Mouse (Mus musculus) hindbrain, embryonic 16.5 days (tissue): ENCODE data around the gene Arhgap17. TPM values are rescaled to one million over a fixed set of nuclear protein-coding genes. Genes with fewer than 3 reads are reported as not detected.

ENCODE experiments used
- ATAC-seq: fragments of 200-750 bp; cut with Nextera tagmentation; 2 replicates; pipeline ENCODE4 v1.8.0; 2017; ENCODE audit warnings: moderate TSS enrichment, moderate library complexity
- H3K27ac ChIP-seq: fragments of 300-500 bp; sonication (generic); 2 replicates; pipeline ENCODE4 v1.5.1; 2014; ENCODE audit warnings: low read depth, mild to moderate bottlenecking, control low read depth, low read length, moderate library complexity
- H3K27me3 ChIP-seq: fragments of 300-500 bp; sonication (generic); replicated peaks from 2 replicates; pipeline ENCODE4 v1.6.1; 2014; ENCODE audit warnings: low read length; ENCODE audit not compliant: control insufficient read depth, insufficient read depth
- H3K36me3 ChIP-seq: fragments of 300-500 bp; sonication (generic); 2 replicates; pipeline ENCODE4 v1.6.1; 2014; ENCODE audit warnings: mild to moderate bottlenecking, low read length, moderate library complexity, mixed read lengths; ENCODE audit not compliant: control insufficient read depth, insufficient read depth
- H3K4me1 ChIP-seq: fragments of 300-500 bp; sonication (generic); 2 replicates; pipeline ENCODE4 v1.6.1; 2014; ENCODE audit warnings: low read depth, low read length; ENCODE audit not compliant: control insufficient read depth, insufficient read depth
- H3K4me2 ChIP-seq: fragments of 300-500 bp; sonication (generic); 2 replicates; pipeline ENCODE4 v1.6.1; 2014; ENCODE audit warnings: mild to moderate bottlenecking, low read length, control low read depth, moderate library complexity
- H3K4me3 ChIP-seq: fragments of 300-500 bp; sonication (generic); 2 replicates; pipeline ENCODE4 v1.5.1; 2014; ENCODE audit warnings: mild to moderate bottlenecking, low read length, control low read depth, moderate library complexity
- H3K9ac ChIP-seq: fragments of 300-500 bp; sonication (generic); 2 replicates; pipeline ENCODE4 v1.6.1; 2014; ENCODE audit warnings: low read depth, mild to moderate bottlenecking, control low read depth, low read length, moderate library complexity
- H3K9me3 ChIP-seq: fragments of 300-500 bp; sonication (generic); 2 replicates; pipeline ENCODE4 v1.6.1; 2014; ENCODE audit warnings: mild to moderate bottlenecking, low read length, moderate library complexity; ENCODE audit not compliant: control insufficient read depth
- WGBS: fragments of 180-500 bp; shearing (Covaris S2); extraction: QIAGEN DNeasy Blood & Tissue Kit; methylation state at CpG from one replicate; pipeline ENCODE4 v1.1.7; 2014; 5-methylcytosine and 5-hydroxymethylcytosine counted together
- polyA plus RNA-seq: library from polyadenylated mRNA; unstranded; fragments of >200 nt; fragmentation: Nextera tagmentation; extraction: Ambion mirVana; gene quantifications from 2 replicates; pipeline ENCODE4 v1.2.1, GENCODE M21; 2015

The Arhgap17 gene
- polyA plus RNA-seq, 1 experiment from 2014 or later, result 8.8 TPM

DNA sequence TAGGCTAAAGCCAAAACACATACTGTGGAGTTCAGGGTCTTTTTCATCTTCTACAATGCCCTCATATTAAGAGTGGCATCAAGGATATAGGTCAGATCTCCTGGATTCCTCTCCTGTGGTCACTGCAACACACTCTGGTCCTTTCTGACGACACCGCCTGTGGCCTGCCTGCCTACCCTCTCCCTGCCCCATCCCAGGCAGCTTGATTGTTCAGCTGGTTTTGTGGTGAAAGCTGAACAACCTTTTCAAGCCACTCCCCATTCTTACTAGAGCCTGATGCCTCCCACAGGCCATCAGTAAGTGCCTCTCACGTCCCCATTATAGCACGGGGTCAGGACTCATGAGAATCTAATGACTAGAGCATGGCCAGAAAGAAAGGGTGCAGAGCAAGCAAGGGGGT, 80.5 kb downstream of the Arhgap17 start:
- no peak overlapping the region for H3K4me2 ChIP-seq
- WGBS, result 72% methylated on average over 4 of the region's 4 CpGs
- no peak overlapping the region for H3K4me3 ChIP-seq
- H3K9me3 ChIP-seq, result no peaks in the 10 kb centered on the region
- H3K27me3 ChIP-seq, result no peaks in the 10 kb centered on the region
- H3K36me3 ChIP-seq, result peaks cover 10% of the 10 kb centered on the region; the same call in 1 of the 2 replicates
- no peak overlapping the region for H3K9ac ChIP-seq
- no peaks in the 10 kb centered on the region for H3K4me1 ChIP-seq
- H3K27ac ChIP-seq, result no peak overlapping the region
- no peak for ATAC-seq

DNA sequence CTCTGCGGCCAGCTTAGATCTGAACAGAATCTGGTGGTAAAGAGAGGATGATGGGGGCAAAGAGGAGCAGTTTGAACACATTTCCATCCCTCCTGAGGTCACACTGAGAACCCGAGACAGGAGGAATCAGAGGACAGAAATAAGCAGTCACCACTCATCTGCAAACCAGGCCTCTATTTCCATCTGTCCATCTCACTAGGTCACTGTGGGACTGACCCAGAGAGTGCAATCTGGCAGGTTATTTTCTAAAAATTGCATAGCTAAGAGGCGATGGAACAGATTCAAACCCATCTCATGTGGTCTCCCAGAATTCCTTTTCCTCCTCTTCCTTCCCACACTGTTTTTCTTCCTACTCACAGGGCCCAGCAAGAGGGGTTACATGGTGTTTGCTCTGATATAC, 81.8 kb downstream of the Arhgap17 start:
- 0 out of 2 replicates have a peak, but pooled peaks cover 7% of the 10 kb centered on the region for H3K36me3 ChIP-seq
- H3K4me3 ChIP-seq, result no peak overlapping the region
- 84% methylated on average over 3 of the region's 3 CpGs for WGBS
- H3K4me2 ChIP-seq, result no peak overlapping the region
- ATAC-seq, result no peak
- no peak overlapping the region for H3K9ac ChIP-seq
- no peaks in the 10 kb centered on the region for H3K9me3 ChIP-seq
- H3K27me3 ChIP-seq, result no peaks in the 10 kb centered on the region
- no peaks in the 10 kb centered on the region for H3K4me1 ChIP-seq
- no peak overlapping the region for H3K27ac ChIP-seq

DNA sequence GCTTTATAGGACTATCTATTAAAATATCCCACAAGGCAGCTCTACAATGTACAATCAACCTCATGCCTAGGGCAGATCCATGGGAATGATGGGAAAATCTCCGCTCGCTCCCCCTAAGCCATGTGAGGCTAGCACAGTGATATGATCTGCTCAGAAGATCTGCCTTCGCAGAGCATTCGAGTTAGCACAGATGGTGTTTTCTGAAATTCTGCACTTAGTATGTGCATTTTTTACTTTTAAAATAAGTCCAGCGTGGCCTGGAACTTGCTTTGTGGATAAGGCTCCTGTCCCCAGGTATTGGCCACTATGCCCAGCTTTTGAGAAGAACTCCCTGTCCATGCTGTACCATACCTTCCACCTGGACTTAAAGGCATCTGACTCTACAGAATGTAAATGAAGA, 83.8 kb downstream of the Arhgap17 start:
- 0 out of 2 replicates have a peak, but pooled peaks cover 7% of the 10 kb centered on the region for H3K36me3 ChIP-seq
- H3K4me1 ChIP-seq, result no peaks in the 10 kb centered on the region
- H3K27me3 ChIP-seq, result no peaks in the 10 kb centered on the region
- no peak for ATAC-seq
- H3K9ac ChIP-seq, result no peak overlapping the region
- WGBS, result 96% methylated on average over 5 of the region's 5 CpGs
- H3K4me2 ChIP-seq, result no peak overlapping the region
- no peaks in the 10 kb centered on the region for H3K9me3 ChIP-seq
- H3K27ac ChIP-seq, result no peak overlapping the region
- H3K4me3 ChIP-seq, result no peak overlapping the region

DNA sequence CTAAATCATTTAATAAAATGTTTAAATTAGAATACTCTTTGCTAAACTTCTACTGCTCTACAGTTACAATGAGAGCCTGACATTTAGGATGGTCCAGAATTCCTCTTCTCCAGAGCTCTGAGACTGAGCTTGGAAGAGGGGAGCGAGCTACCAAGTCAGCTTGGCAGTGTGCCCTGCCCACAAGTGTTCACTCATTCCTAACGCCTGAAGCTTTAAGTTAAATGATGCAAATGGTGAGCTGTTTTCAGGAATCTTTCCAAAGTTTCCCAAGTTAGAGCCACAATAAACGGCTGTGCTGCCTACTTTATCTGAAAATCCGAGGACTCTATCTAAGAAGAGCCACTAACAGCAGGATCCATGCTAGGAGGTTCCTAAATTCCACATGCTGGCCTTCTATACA, 85.9 kb downstream of the Arhgap17 start:
- Histone ChIP-seq H3K27me3 (no peaks in the 10 kb centered on the region), H3K9ac (no peak overlapping the region), H3K4me2 (no peak overlapping the region), H3K4me1 (no peaks in the 10 kb centered on the region), H3K9me3 (no peaks in the 10 kb centered on the region), H3K27ac (no peak overlapping the region), H3K4me3 (no peak overlapping the region), H3K36me3 (0 out of 2 replicates have a peak, but pooled peaks cover 7% of the 10 kb centered on the region)
- ATAC-seq, result no peak
- WGBS, result 61% methylated on average over 4 of the region's 4 CpGs

- Histone ChIP-seq H3K9me3 (no peaks in the 10 kb centered on the region), H3K27ac (no peak overlapping the region), H3K9ac (no peak overlapping the region), H3K27me3 (no peaks in the 10 kb centered on the region), H3K36me3 (peaks cover 5% of the 10 kb centered on the region; the same call in 1 of the 2 replicates), H3K4me3 (no peak overlapping the region), H3K4me1 (no peaks in the 10 kb centered on the region), H3K4me2 (no peak overlapping the region)
- WGBS, result 85% methylated on average over 4 of the region's 4 CpGs
- peak; percentile 42; the same call in 1 of the 2 replicates for ATAC-seq
Measured at GRCm38 (mm10) chr7:123279797-123280196, 89.9 kb downstream of the Arhgap17 start.

DNA sequence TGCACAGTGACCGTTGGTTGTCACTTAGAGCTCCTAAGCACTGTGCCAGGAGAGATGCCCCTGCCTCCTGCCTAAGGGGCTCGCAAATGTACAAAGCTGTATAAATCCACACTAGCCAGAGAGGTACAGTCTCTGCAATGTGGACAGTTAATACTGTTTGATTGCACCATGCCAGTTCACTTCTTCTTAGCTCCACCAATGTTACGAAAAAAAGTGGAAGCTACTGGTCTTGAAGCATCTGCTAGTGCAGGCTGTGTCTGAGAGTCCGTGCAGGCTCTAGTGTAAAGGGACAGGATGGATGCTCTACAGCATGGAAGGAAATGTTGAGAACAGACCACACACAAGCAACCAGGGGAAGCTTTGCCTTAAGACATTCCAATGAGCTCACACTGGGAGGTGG, 93.1 kb downstream of the Arhgap17 start:
- no peaks in the 10 kb centered on the region for H3K27me3 ChIP-seq
- no peak for ATAC-seq
- H3K4me2 ChIP-seq, result no peak overlapping the region
- H3K9ac ChIP-seq, result no peak overlapping the region
- no peak overlapping the region for H3K4me3 ChIP-seq
- 88% methylated on average over 4 of the region's 4 CpGs for WGBS
- no peaks in the 10 kb centered on the region for H3K9me3 ChIP-seq
- H3K36me3 ChIP-seq, result peaks cover 5% of the 10 kb centered on the region; the same call in 1 of the 2 replicates
- H3K4me1 ChIP-seq, result no peaks in the 10 kb centered on the region
- no peak overlapping the region for H3K27ac ChIP-seq

DNA sequence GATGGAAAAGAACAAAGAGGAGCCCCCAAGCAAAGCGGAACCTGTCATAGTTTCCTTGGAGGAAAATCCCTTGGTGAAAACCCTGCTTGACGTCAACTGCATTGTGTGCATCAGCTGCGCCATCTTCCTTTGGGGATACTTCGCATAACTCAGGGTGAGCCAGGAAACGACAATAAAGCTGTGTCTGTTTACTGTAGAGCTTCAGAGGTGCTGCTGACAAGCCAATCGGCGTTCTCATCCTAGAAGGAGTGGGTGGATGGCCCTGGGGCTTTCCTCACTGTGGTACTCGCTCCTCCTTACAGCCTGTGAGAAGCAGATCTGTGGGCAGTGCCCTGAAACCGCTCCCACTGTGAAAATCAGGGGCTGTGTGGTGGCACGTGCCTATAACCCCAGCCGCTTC, 96.7 kb downstream of the Arhgap17 start:
- H3K4me1 ChIP-seq, result no peaks in the 10 kb centered on the region
- H3K4me2 ChIP-seq, result no peak overlapping the region
- 0 out of 2 replicates have a peak, but pooled peaks have one; percentile 14 for ATAC-seq
- no peaks in the 10 kb centered on the region for H3K36me3 ChIP-seq
- WGBS, result 49% methylated on average over 11 of the region's 11 CpGs
- no peaks in the 10 kb centered on the region for H3K9me3 ChIP-seq
- H3K9ac ChIP-seq, result no peak overlapping the region
- no peak overlapping the region for H3K27ac ChIP-seq
- no peak overlapping the region for H3K4me3 ChIP-seq
- no peaks in the 10 kb centered on the region for H3K27me3 ChIP-seq

GRCm38 (mm10) chr7:123258103-123258502, 111.6 kb downstream of the Arhgap17 start:
- Histone ChIP-seq H3K4me1 (no peaks in the 10 kb centered on the region), H3K27me3 (no peaks in the 10 kb centered on the region), H3K4me2 (no peak overlapping the region), H3K9me3 (no peaks in the 10 kb centered on the region), H3K9ac (no peak overlapping the region), H3K27ac (no peak overlapping the region), H3K36me3 (no peaks in the 10 kb centered on the region), H3K4me3 (no peak overlapping the region)
- WGBS, result 92% methylated on average over 8 of the region's 8 CpGs
- no peak for ATAC-seq

DNA sequence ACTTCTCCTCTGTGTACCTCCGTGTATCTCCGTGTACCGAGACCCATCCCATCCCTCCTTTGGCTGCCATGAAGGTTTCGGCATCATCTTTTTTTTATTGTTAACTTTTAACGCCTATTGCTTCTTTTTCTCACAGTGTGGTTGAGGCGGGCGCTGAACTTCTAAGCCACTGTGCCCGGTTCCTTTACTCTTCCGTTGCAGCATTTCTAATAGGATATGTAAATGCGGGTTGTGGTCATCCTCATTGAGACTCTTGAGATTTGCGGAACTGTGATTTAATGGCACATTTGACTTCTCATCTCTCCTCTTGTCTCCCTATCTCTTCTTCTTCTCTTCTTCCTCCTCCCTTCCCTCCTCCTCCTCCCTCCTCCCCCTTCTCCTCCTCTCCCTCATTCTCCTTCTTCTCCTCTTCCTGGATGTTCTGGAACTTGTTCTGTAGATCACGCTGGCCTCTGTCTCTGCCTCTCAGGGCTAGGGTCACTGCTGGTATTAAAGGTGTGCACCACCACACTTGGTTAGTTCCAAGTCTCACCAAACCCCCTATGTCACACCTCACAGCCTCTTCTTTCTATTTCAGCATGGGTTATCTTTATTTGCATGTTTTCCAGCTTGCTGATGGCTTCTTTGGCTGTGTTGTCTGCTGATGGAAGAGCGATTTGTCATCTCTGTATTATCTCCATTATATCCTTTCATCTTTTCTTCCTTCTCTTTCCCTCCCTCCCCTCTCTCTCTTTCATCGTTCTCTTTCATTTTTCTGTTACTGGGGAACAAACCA, 115.3 kb downstream of the Arhgap17 start:
- Histone ChIP-seq H3K9me3 (no peaks in the 10 kb centered on the region), H3K4me2 (no peak overlapping the region), H3K9ac (no peak overlapping the region), H3K27me3 (no peaks in the 10 kb centered on the region), H3K36me3 (no peaks in the 10 kb centered on the region), H3K4me3 (no peak overlapping the region), H3K4me1 (no peaks in the 10 kb centered on the region), H3K27ac (no peak overlapping the region)
- ATAC-seq, result no peak
- WGBS, result 90% methylated on average over 14 of the region's 14 CpGs
